ENCODE assay signal across 8 mouse cellular contexts in the genomic region with DNA sequence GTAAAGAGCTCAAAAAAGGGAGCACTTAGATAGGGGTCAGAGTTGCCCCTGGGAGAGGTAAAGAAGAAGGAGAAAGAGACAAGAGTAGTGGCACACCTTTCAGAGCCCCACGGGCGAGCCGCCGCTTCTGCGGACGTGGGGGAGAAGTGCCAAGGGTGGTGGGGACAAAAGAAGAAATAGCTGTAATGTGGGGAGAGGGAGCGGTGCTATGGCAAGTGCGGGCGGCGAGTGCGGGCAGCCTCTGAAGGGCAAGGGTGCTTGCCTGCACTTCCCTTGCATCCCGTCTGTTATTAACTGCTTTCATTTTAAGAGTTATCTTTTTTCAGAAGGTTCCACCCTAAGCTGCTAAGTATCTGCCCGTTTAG. TPM values are rescaled to one million over a fixed set of nuclear protein-coding genes. Genes with fewer than 3 reads are reported as not detected.
DNase-seq lines count a peak whose midpoint lies in the region; ATAC-seq and TF ChIP-seq lines count a peak whose summit lies in the region.

No protein-coding gene starts in this region.

- DNase-seq in kidney, adult 9 months, result no peak
- no peak for DNase-seq in brain, embryonic 14.5 days (ENCODE audit: low read depth)
- no peak for DNase-seq in forebrain, embryonic 11.5 days (ENCODE audit: low spot score)
- no peak for DNase-seq in gastrocnemius, postnatal 14 days
- DNase-seq in embryo, embryonic 11 days, result no peak

- H3K9ac ChIP-seq in kidney, embryonic 16.5 days (replicated peaks; ENCODE audit: low read length), result peak overlapping the region; percentile 79
- H3K9ac ChIP-seq in forebrain, embryonic 11.5 days (ENCODE audit: low read length), result peak overlapping the region; percentile 75
- H3K9ac ChIP-seq in limb, embryonic 15.5 days, result peak overlapping the region; percentile 54

- peak overlapping the region; percentile 79 for H3K4me3 ChIP-seq in kidney, embryonic 16.5 days (ENCODE audit: low read length)
- peak overlapping the region; percentile 64 for H3K4me3 ChIP-seq in forebrain, embryonic 11.5 days (ENCODE audit: low read depth, low read length)
- peak overlapping the region; percentile 74 for H3K4me3 ChIP-seq in limb, embryonic 15.5 days
- H3K4me3 ChIP-seq in olfactory bulb, adult 2 months (ENCODE audit: insufficient read depth, low read depth, low read length), result peak overlapping the region; percentile 55

- peak overlapping the region; percentile 84 for H3K27ac ChIP-seq in kidney, embryonic 16.5 days (ENCODE audit: low read length)
- peak overlapping the region; percentile 88 for H3K27ac ChIP-seq in forebrain, embryonic 11.5 days (ENCODE audit: low read depth, low read length)
- peak overlapping the region; percentile 90 for H3K27ac ChIP-seq in limb, embryonic 15.5 days
- H3K27ac ChIP-seq in olfactory bulb, adult 2 months (ENCODE audit: insufficient read depth, low read depth, low read length), result no peak overlapping the region

- no peaks in the 10 kb centered on the region for H3K36me3 ChIP-seq in kidney, embryonic 16.5 days (ENCODE audit: insufficient read depth, low read length)
- H3K36me3 ChIP-seq in forebrain, embryonic 11.5 days (ENCODE audit: control insufficient read depth, insufficient read depth, low read length), result no peaks in the 10 kb centered on the region
- H3K36me3 ChIP-seq in limb, embryonic 15.5 days, result no peaks in the 10 kb centered on the region

- no peaks in the 10 kb centered on the region for H3K4me1 ChIP-seq in kidney, embryonic 16.5 days (ENCODE audit: insufficient read depth, low read length)
- H3K4me1 ChIP-seq in forebrain, embryonic 11.5 days (replicated peaks; ENCODE audit: control insufficient read depth, insufficient read depth, low read length), result no peaks in the 10 kb centered on the region
- H3K4me1 ChIP-seq in limb, embryonic 15.5 days, result peaks cover 5% of the 10 kb centered on the region; the same call in 1 of the 2 replicates
- H3K4me1 ChIP-seq in olfactory bulb, adult 2 months (ENCODE audit: control insufficient read depth, insufficient read depth, low read length), result 0 out of 2 replicates have a peak, but pooled peaks cover 2% of the 10 kb centered on the region

- intact Hi-C loops in gastrocnemius, postnatal 14 days (cut with DNase I; ENCODE audit: low total_unique reads), result no loop called here

- 0 out of 2 replicates have a peak, but pooled peaks have one; percentile 1 for TF ChIP-seq POLR2A in brain, embryonic 14.5 days (IDR thresholded peaks at IDR 0.05; ENCODE audit: borderline replicate concordance, extremely low read depth, insufficient read depth, insufficient read length, poor library complexity, severe bottlenecking)
- TF ChIP-seq POLR2A in olfactory bulb, adult 2 months (IDR thresholded peaks at IDR 0.05; ENCODE audit: insufficient read depth, low read depth, low read length), result no peak

- ATAC-seq in kidney, embryonic 16.5 days (ENCODE audit: low FRiP score, low TSS enrichment), result no peak; the same call in 1 of the 2 replicates
- peak; percentile 47 for ATAC-seq in forebrain, embryonic 11.5 days (replicated peaks; ENCODE audit: low FRiP score)
- peak; percentile 38; the same call in 1 of the 2 replicates for ATAC-seq in limb, embryonic 15.5 days (ENCODE audit: insufficient number of reproducible peaks, low FRiP score, low TSS enrichment, low read depth)

- no peak for TF ChIP-seq CTCF in brain, embryonic 14.5 days (IDR thresholded peaks at IDR 0.05; ENCODE audit: borderline replicate concordance, extremely low read depth, insufficient read depth, insufficient read length)
- no peak for TF ChIP-seq CTCF in olfactory bulb, adult 2 months (IDR thresholded peaks at IDR 0.05; ENCODE audit: insufficient read depth, low read depth, low read length)

- WGBS in kidney, embryonic 16.5 days, result 0% methylated on average over 12 of the region's 13 CpGs
- WGBS in forebrain, embryonic 11.5 days, result 0% methylated on average over 13 of the region's 13 CpGs
- WGBS in limb, embryonic 15.5 days, result under 1% methylated on average over 13 of the region's 13 CpGs
- WGBS in olfactory bulb, adult 2 months, result 0% methylated on average over 13 of the region's 13 CpGs

- H3K4me2 ChIP-seq in kidney, embryonic 16.5 days (replicated peaks; ENCODE audit: low read depth, low read length), result peak overlapping the region; percentile 86
- peak overlapping the region; percentile 67 for H3K4me2 ChIP-seq in forebrain, embryonic 11.5 days (ENCODE audit: low read depth, low read length, severe bottlenecking)
- peak overlapping the region; percentile 71 for H3K4me2 ChIP-seq in limb, embryonic 15.5 days

- no peaks in the 10 kb centered on the region for H3K27me3 ChIP-seq in kidney, embryonic 16.5 days (ENCODE audit: insufficient read depth, low read length)
- no peaks in the 10 kb centered on the region; the same call in 1 of the 2 replicates for H3K27me3 ChIP-seq in forebrain, embryonic 11.5 days (ENCODE audit: control insufficient read depth, insufficient read depth, low read length)
- H3K27me3 ChIP-seq in limb, embryonic 15.5 days, result no peaks in the 10 kb centered on the region

- no peaks in the 10 kb centered on the region for H3K9me3 ChIP-seq in kidney, embryonic 16.5 days (ENCODE audit: low read length)
- H3K9me3 ChIP-seq in forebrain, embryonic 11.5 days (ENCODE audit: control insufficient read depth, low read length), result no peaks in the 10 kb centered on the region
- H3K9me3 ChIP-seq in limb, embryonic 15.5 days, result no peaks in the 10 kb centered on the region

RNA-seq across cellular contexts. Expression of a gene that starts 21.4 kb away (rescaled TPM):
- not detected in 2 replicates for polyA plus RNA-seq in kidney, embryonic 16.5 days (2015; fragmentation: Nextera tagmentation; extraction: Ambion mirVana)
- not detected in 2 replicates for polyA plus RNA-seq in brain, embryonic 14.5 days (2012; rRNA removed)
- polyA plus RNA-seq in forebrain, embryonic 11.5 days (2014; fragmentation: Nextera tagmentation; extraction: Ambion mirVana), result not detected in 2 replicates
- not detected in 2 replicates for polyA plus RNA-seq in limb, embryonic 15.5 days (2015; fragmentation: Nextera tagmentation; extraction: Ambion mirVana)
- not detected in 2 replicates for polyA plus RNA-seq in olfactory bulb, adult 2 months (2012; ENCODE audit: insufficient read depth, insufficient read length, low replicate concordance, missing spikeins)
- not detected for total RNA-seq in gastrocnemius, postnatal 14 days (2021)

RNA-seq across cellular contexts. Expression of a gene that starts 29.2 kb away (rescaled TPM):
- not detected in 2 replicates for polyA plus RNA-seq in kidney, embryonic 16.5 days (2015; fragmentation: Nextera tagmentation; extraction: Ambion mirVana)
- not detected in 2 replicates for polyA plus RNA-seq in brain, embryonic 14.5 days (2012; rRNA removed)
- polyA plus RNA-seq in forebrain, embryonic 11.5 days (2014; fragmentation: Nextera tagmentation; extraction: Ambion mirVana), result not detected in 2 replicates
- not detected in 2 replicates for polyA plus RNA-seq in limb, embryonic 15.5 days (2015; fragmentation: Nextera tagmentation; extraction: Ambion mirVana)
- not detected in 2 replicates for polyA plus RNA-seq in olfactory bulb, adult 2 months (2012; ENCODE audit: insufficient read depth, insufficient read length, low replicate concordance, missing spikeins)
- total RNA-seq in gastrocnemius, postnatal 14 days (2021), result not detected
